Mouse (Mus musculus) layer of hippocampus, postnatal 10 days (tissue): Measurements from ENCODE around the gene Tmem258. TPM values are rescaled to one million over a fixed set of nuclear protein-coding genes. Genes with fewer than 3 reads are reported as not detected.

Experiments used
- DNase-seq, 2 experiments: peaks; one replicate each; pipeline ENCODE4 v3.0.0; 2021; ENCODE audit warnings: low spot score in 2 of 2
- total RNA-seq, 2 experiments: library from RNA; stranded (reverse); gene quantifications; 2 replicates each; pipeline ENCODE4 v1.2.3; 2021

Tmem258 gene
- total RNA-seq, 2 experiments from 2014 or later, result 90.7 to 113 TPM

- DNase-seq, result peak; percentile 72 to 78
These were observed 20.4 kb upstream of the Tmem258 start for GRCm38 (mm10) chr19:10183299-10183983.

- DNase-seq, result peak; percentile 51 to 66
These were observed 19.7 kb upstream of the Tmem258 start for GRCm38 (mm10) chr19:10184096-10184495.

GRCm38 (mm10) chr19:10185876-10186275 is 17.9 kb upstream of the Tmem258 start:
- no peak for DNase-seq

DNA sequence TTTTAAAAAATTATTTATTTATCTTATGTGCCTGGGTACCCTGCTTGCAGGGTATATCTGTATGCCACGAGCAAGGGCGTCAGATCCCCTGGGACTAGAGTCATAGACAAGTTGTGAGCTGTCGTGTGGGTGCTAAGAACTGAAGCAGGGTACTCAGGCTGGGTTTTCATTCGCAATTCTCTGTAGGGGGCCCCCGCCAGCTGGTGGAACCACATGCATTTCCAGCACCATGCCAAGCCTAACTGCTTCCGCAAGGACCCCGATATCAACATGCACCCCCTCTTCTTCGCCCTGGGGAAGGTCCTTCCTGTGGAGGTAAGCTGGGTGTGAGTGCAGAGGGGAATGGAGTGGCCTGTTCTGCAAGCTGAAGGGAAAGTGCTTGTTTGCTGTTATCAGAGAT is 17.2 kb upstream of the Tmem258 start:
- no peak for DNase-seq

- peak; percentile 86 for DNase-seq
These were observed 15.5 kb upstream of the Tmem258 start for GRCm38 (mm10) chr19:10188281-10188811.

- no peak for DNase-seq
These were observed 14.8 kb upstream of the Tmem258 start for GRCm38 (mm10) chr19:10189022-10189421.

DNA sequence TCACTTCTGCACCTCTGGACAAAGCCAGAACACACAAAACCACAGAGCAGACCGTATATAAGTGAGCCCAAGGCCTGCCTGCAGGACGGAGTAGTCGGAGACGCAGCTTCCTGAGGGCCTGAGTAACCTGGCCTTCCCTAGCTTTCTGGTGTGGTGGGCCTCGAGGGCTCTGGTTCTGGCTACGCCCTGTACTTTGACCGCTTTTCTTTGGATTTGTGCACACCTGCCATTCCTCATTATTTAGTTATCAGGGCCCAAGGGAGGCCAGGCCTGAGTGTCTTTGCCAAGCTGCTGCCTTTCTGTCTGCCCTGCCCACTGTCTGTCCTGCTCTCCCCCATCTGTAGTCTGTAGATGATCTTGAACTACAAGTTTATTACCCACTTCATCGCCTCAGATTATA is 13.9 kb upstream of the Tmem258 start:
- no peak for DNase-seq

- peak; percentile 88 to 89 for DNase-seq
These were observed 13.0 kb upstream of the Tmem258 start for GRCm38 (mm10) chr19:10190796-10191195.

DNA sequence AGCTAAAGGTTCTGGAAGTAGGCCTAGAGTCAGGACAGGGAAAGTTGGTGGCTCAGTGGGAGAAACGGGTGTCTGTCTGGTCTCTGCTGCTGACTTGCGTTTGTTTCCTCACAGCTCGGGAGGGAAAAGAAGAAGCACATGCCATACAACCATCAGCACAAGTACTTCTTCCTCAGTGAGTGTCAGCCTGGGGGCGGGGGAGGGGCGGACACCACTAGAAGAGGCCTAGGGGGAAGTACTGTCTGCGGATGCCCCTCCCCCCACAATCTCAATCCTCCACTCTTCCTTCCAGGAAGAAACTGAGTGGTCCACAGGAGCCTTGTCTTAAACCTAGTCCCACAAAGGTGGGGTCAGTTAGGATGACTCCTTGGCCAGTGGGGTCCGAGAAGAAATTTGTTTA is 12.5 kb upstream of the Tmem258 start:
- DNase-seq, result no peak

DNA sequence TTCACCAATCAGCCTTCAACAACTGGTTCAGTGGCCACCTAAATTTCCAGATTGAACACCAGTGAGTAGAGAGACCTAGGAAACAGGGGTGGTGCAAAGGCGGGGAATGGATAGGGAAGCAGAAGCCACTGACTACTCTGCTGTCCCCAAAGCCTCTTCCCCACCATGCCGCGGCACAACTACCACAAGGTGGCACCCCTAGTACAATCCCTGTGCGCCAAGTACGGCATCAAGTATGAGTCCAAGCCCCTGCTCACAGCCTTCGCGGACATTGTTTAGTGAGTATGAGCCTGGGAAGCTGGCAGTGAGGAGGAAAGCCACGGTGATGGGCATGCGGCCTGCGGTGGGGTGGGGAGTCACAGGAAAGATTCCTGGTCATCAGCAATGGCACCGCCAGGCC is 9.5 kb upstream of the Tmem258 start:
- peak; percentile 57 to 61 for DNase-seq

GRCm38 (mm10) chr19:10195252-10195651 is 8.6 kb upstream of the Tmem258 start:
- DNase-seq, result no peak

GRCm38 (mm10) chr19:10197130-10197529 is 6.7 kb upstream of the Tmem258 start:
- no peak for DNase-seq

GRCm38 (mm10) chr19:10198286-10198685 is 5.5 kb upstream of the Tmem258 start:
- no peak for DNase-seq

DNA sequence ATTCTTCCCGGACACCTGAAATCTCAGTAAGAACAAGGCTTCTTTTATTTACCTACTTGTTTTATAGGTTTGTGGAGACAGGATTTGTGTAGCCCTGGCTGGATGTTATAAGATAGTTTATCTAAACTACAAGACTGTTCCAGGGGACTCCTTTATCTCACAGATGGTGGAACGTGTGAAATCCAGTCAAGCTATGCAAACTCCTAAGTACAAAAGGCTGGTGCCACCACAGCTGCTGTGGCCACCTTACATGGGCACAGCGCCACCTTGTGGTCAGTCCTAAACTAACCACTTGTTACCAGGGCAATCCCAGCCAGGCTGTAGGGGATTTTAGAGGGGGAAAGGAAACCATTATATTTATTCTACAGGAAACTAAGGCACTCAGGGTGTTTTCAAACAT is 5.1 kb upstream of the Tmem258 start:
- DNase-seq, result peak; percentile 89

- no peak for DNase-seq
These were observed 517 bp upstream of the Tmem258 start for GRCm38 (mm10) chr19:10203146-10203847.

- no peak for DNase-seq
These were observed 795 bp downstream of the Tmem258 start for GRCm38 (mm10) chr19:10204616-10205001.

DNA sequence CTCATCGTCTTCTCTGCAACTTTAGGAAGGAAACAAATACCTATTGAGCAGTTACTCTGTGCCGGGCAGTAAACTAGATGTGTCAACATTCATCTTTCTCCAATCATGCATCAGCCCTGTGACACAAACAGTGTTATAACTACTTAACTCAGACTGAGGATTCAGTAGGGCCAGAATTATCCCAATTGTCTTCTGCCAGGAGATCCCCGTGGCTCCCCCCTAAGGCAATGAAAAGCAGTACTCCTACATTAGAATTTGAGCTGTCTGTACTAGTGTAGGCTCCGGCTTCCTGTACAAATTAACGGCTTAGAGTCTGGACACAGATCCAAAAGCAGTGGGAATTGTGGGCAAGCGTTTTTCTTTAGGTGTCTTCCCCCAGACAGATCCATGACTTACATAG is 1.2 kb downstream of the Tmem258 start:
- no peak for DNase-seq

GRCm38 (mm10) chr19:10208851-10209250 is 5.0 kb downstream of the Tmem258 start:
- DNase-seq, result no peak

DNA sequence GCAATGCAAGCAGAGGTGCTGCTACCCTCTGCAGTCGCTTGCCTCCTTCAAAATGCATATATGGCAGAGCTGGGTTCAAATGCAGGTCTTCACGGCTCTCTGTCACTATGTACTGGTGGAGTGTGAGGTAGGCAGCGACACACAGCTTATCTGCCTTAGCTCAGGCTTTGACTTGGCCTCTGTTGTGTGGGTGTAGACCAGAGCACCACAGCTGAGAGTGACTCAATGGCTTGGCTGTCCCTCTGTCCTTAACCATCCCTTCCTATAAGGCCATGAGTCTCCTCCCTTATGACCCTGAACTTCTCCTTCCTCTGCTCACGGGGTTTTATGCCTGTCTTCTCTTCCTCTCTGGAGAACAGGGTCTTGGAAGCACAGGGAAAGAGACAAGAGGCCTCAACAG is 7.1 kb downstream of the Tmem258 start:
- no peak for DNase-seq

DNA sequence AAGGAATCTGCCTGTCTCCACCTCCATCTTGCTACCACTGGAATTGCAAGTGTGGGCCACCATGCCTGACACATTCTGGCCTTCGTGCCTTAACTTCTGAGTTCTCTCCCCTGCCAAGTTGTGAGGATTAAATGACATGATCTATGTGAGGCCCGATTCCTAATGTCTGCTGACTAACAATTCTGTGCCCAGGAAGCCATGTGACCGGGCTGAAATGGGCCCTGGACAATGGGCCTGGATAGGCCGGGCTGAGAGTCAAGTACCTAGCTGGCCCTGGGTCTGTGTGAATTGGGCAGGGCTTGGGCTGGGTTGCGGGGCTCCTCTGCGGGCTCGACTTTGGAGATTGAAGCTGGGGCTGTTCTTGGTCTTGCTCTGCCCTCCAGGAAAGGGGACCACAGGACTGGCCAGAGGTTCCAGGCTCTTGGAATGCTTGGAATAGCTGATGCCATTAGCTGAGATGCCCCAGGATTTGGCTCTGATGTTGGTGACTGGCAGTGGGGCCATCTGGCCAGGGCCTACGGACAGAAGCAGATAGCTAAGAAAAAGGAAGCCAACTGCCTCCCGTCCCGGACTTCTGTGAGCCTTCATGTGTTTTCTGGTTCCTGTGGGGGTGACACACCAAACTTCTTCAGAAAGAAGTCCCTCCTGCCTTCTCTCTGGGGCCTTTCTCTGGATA is 10.1 kb downstream of the Tmem258 start:
- DNase-seq, result no peak

DNA sequence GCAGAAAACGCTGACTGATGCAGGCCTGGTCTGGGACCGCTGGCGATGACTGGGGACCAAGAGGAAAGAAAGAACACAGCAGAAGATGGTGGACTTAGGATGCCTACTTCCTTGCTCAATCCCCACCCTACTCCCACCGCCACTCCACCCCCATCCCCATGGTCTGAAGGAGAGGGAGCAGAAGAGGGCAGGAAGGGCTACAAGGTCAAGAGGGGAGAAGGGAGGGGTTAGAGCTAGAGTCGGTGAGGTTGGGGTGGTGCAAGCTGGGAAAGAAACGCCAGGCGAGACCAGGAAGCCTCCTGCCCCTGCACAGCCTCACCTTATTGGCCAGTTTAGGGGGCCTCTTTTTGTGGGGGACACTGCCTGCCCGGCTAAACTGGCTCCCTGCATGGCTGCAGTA is 12.3 kb downstream of the Tmem258 start:
- no peak for DNase-seq

- peak; percentile 56 to 69 for DNase-seq
These were observed 15.3 kb downstream of the Tmem258 start for GRCm38 (mm10) chr19:10219108-10219507.
